Mouse (Mus musculus): ENCODE measurements around the gene Fzd2.

The Fzd2 gene

GRCm38 (mm10) chr11:102656326-102656926, 52.2 kb downstream of the Fzd2 start:
- no peaks in the 10 kb centered on the region for H3K36me3 ChIP-seq (ENCODE audit: control insufficient read depth, insufficient read depth, low read length, poor library complexity, severe bottlenecking)
- no peak for DNase-seq (ENCODE audit: low read depth, low spot score)
- no peaks in the 10 kb centered on the region for H3K27me3 ChIP-seq (ENCODE audit: control insufficient read depth, insufficient read depth, low read length, poor library complexity, severe bottlenecking)

GRCm38 (mm10) chr11:102656931-102657330, 52.7 kb downstream of the Fzd2 start:
- Histone ChIP-seq H3K36me3 (ENCODE audit: control insufficient read depth, insufficient read depth, low read length, poor library complexity, severe bottlenecking) (no peaks in the 10 kb centered on the region), H3K27me3 (ENCODE audit: control insufficient read depth, insufficient read depth, low read length, poor library complexity, severe bottlenecking) (no peaks in the 10 kb centered on the region)
- DNase-seq (ENCODE audit: low read depth, low spot score), result no peak

Measured in splenic B cell, adult 2 months (primary cell).